Mouse (Mus musculus) heart, postnatal 14 days (tissue): Measurements from ENCODE around the gene Cptp. TPM values are rescaled to one million over a fixed set of nuclear protein-coding genes. Genes with fewer than 3 reads are reported as not detected.

Experiments
- DNase-seq, 2 experiments: peaks; one replicate each; pipeline ENCODE4 v3.0.0; 2021 to 2022
- intact Hi-C: fragments of 180-260 bp; cut with DNase I; formaldehyde crosslinking; loops from one replicate; pipeline ENCODE4 v1.15.1; 2025
- total RNA-seq, 2 experiments: library from RNA; stranded (reverse); gene quantifications; 2 replicates each; pipeline ENCODE4 v1.2.3; 2021

The Cptp gene
- total RNA-seq, 2 experiments from 2014 or later, result 9.9 to 10.6 TPM

- DNase-seq, result peak in 1 of 2 experiments; percentile 40
- intact Hi-C loops, result loop anchor here (1.0 kb wide), 1 partner anchor 15 kb away; no protein-coding TSS in a partner anchor
Measured at GRCm38 (mm10) chr4:155847591-155848352, 21.5 kb downstream of the Cptp start.

- intact Hi-C loops, result loop anchor here (1.0 kb wide), 1 partner anchor 15 kb away; no protein-coding TSS in a partner anchor
- DNase-seq, result peak; percentile 98 to 99
Measured at GRCm38 (mm10) chr4:155846871-155847578, 22.2 kb downstream of the Cptp start, which contains the start of gene Dvl1. Gene Dvl1, plus strand, starts transcription at chr4:155847402.

GRCm38 (mm10) chr4:155843231-155843630, 26.0 kb downstream of the Cptp start:
- DNase-seq, result no peak
- intact Hi-C loops, result no loop called here

GRCm38 (mm10) chr4:155841651-155842270, 27.5 kb downstream of the Cptp start:
- DNase-seq, result no peak
- intact Hi-C loops, result no loop called here

GRCm38 (mm10) chr4:155841003-155841454, 28.2 kb downstream of the Cptp start:
- peak; percentile 67 to 76 for DNase-seq
- intact Hi-C loops, result no loop called here

GRCm38 (mm10) chr4:155840076-155841002, 28.9 kb downstream of the Cptp start:
- peak in 1 of 2 experiments; percentile 21 for DNase-seq
- intact Hi-C loops, result no loop called here

- DNase-seq, result peak; percentile 89 to 91
- intact Hi-C loops, result no loop called here
Measured at GRCm38 (mm10) chr4:155839483-155839910, 29.7 kb downstream of the Cptp start, which contains the start of gene Mxra8. Gene Mxra8, plus strand, starts transcription at chr4:155839680.

GRCm38 (mm10) chr4:155838187-155839153, 30.8 kb downstream of the Cptp start:
- intact Hi-C loops, result no loop called here
- peak; percentile 65 for DNase-seq

GRCm38 (mm10) chr4:155837404-155838010, 31.7 kb downstream of the Cptp start:
- intact Hi-C loops, result no loop called here
- DNase-seq, result peak; percentile 63 to 69

- DNase-seq, result peak; percentile 87 to 93
- intact Hi-C loops, result no loop called here
Measured at GRCm38 (mm10) chr4:155833836-155834235, 35.4 kb downstream of the Cptp start.

GRCm38 (mm10) chr4:155833234-155833633, 36.0 kb downstream of the Cptp start:
- intact Hi-C loops, result no loop called here
- DNase-seq, result no peak

- intact Hi-C loops, result loop anchor here (1.0 kb wide), 1 partner anchor 15 kb away; the partner anchor contains the start of gene Dvl1
- no peak for DNase-seq
Measured at GRCm38 (mm10) chr4:155832321-155832720, 36.9 kb downstream of the Cptp start.

GRCm38 (mm10) chr4:155831831-155832230, 37.4 kb downstream of the Cptp start:
- intact Hi-C loops, result loop anchor here (1.0 kb wide), 1 partner anchor 15 kb away; the partner anchor contains the start of gene Dvl1
- DNase-seq, result peak in 1 of 2 experiments; percentile 38

GRCm38 (mm10) chr4:155831205-155831766, 38.0 kb downstream of the Cptp start, which contains the start of gene Aurkaip1:
Gene Aurkaip1, plus strand, starts transcription at chr4:155831272.
- DNase-seq, result peak; percentile 95 to 97

GRCm38 (mm10) chr4:155830596-155830995, 38.6 kb downstream of the Cptp start:
- intact Hi-C loops, result no loop called here

More at GRCm38 (mm10) chr4:155831205-155831766, 38.0 kb downstream of the Cptp start, which contains the start of gene Aurkaip1:
- intact Hi-C loops, result no loop called here

GRCm38 (mm10) chr4:155829866-155830265, 39.4 kb downstream of the Cptp start:
- intact Hi-C loops, result no loop called here

More at GRCm38 (mm10) chr4:155830596-155830995, 38.6 kb downstream of the Cptp start:
- DNase-seq, result no peak

GRCm38 (mm10) chr4:155823443-155823842, 45.8 kb downstream of the Cptp start:
- no peak for DNase-seq
- intact Hi-C loops, result no loop called here

More at GRCm38 (mm10) chr4:155829866-155830265, 39.4 kb downstream of the Cptp start:
- DNase-seq, result no peak
